Mouse (Mus musculus): ENCODE data around the gene Gm13030.

GRCm38 (mm10) chr4:138877731-138878130 lies 4.0 kb upstream of the Gm13030 start, which contains the start of gene Pla2g2e:
- TF ChIP-seq POLR2A (IDR thresholded peaks at IDR 0.05; ENCODE audit: borderline replicate concordance, insufficient read depth, low read length) (no peak), CTCF (IDR thresholded peaks at IDR 0.05; ENCODE audit: borderline replicate concordance, insufficient read depth, low read depth, low read length) (no peak)
